Mouse (Mus musculus): ENCODE data around the gene Msh3. TPM values are rescaled to one million over a fixed set of nuclear protein-coding genes. Genes with fewer than 3 reads are reported as not detected.

Gene Msh3
- polyA plus RNA-seq, 1 experiment from 2014 or later: 32.7 TPM

- ATAC-seq (ENCODE audit: low FRiP score): no peak
- no peak overlapping the region for H3K4me3 ChIP-seq
- no peak overlapping the region for H3K4me2 ChIP-seq (replicated peaks)
- H3K27me3 ChIP-seq: no peaks in the 10 kb centered on the region
- 95% methylated on average over 9 of the region's 9 CpGs for WGBS
- H3K9ac ChIP-seq: no peak overlapping the region
- no peaks in the 10 kb centered on the region for H3K4me1 ChIP-seq
- H3K27ac ChIP-seq: no peak overlapping the region
- H3K9me3 ChIP-seq (replicated peaks): no peaks in the 10 kb centered on the region
- H3K36me3 ChIP-seq: 0 out of 2 replicates have a peak, but pooled peaks cover 6% of the 10 kb centered on the region
Measured at GRCm38 (mm10) chr13:92275292-92275691, 79.5 kb downstream of the Msh3 start.

GRCm38 (mm10) chr13:92274274-92275198, 80.3 kb downstream of the Msh3 start:
- H3K9me3 ChIP-seq (replicated peaks): no peaks in the 10 kb centered on the region
- H3K4me1 ChIP-seq: no peaks in the 10 kb centered on the region
- H3K9ac ChIP-seq: no peak overlapping the region
- WGBS: 86% methylated on average over 14 of the region's 14 CpGs
- ATAC-seq (ENCODE audit: low FRiP score): no peak
- no peak overlapping the region for H3K4me3 ChIP-seq
- H3K27ac ChIP-seq: no peak overlapping the region
- H3K27me3 ChIP-seq: no peaks in the 10 kb centered on the region
- H3K4me2 ChIP-seq (replicated peaks): no peak overlapping the region
- H3K36me3 ChIP-seq: 0 out of 2 replicates have a peak, but pooled peaks cover 6% of the 10 kb centered on the region

- H3K4me1 ChIP-seq: no peaks in the 10 kb centered on the region
- H3K4me2 ChIP-seq (replicated peaks): no peak overlapping the region
- WGBS: 80% methylated on average over 3 of the region's 3 CpGs
- H3K4me3 ChIP-seq: no peak overlapping the region
- no peak overlapping the region for H3K27ac ChIP-seq
- H3K9ac ChIP-seq: no peak overlapping the region
- peaks cover 8% of the 10 kb centered on the region; the same call in 1 of the 2 replicates for H3K36me3 ChIP-seq
- no peaks in the 10 kb centered on the region for H3K9me3 ChIP-seq (replicated peaks)
- ATAC-seq (ENCODE audit: low FRiP score): no peak
- H3K27me3 ChIP-seq: no peaks in the 10 kb centered on the region
Measured at GRCm38 (mm10) chr13:92267076-92267475, 87.7 kb downstream of the Msh3 start.

GRCm38 (mm10) chr13:92263566-92263965, 91.2 kb downstream of the Msh3 start:
- no peak overlapping the region for H3K9ac ChIP-seq
- no peak overlapping the region for H3K27ac ChIP-seq
- no peak overlapping the region for H3K4me2 ChIP-seq (replicated peaks)
- no peaks in the 10 kb centered on the region for H3K27me3 ChIP-seq
- H3K9me3 ChIP-seq (replicated peaks): no peaks in the 10 kb centered on the region
- H3K4me3 ChIP-seq: no peak overlapping the region
- no peaks in the 10 kb centered on the region for H3K4me1 ChIP-seq
- 90% methylated on average over 6 of the region's 6 CpGs for WGBS
- ATAC-seq (ENCODE audit: low FRiP score): no peak
- H3K36me3 ChIP-seq: peaks cover 8% of the 10 kb centered on the region; the same call in 1 of the 2 replicates

- no peak overlapping the region for H3K9ac ChIP-seq
- no peaks in the 10 kb centered on the region for H3K4me1 ChIP-seq
- H3K27me3 ChIP-seq: no peaks in the 10 kb centered on the region
- ATAC-seq (ENCODE audit: low FRiP score): no peak
- H3K27ac ChIP-seq: no peak overlapping the region
- peaks cover 8% of the 10 kb centered on the region; the same call in 1 of the 2 replicates for H3K36me3 ChIP-seq
- no peaks in the 10 kb centered on the region for H3K9me3 ChIP-seq (replicated peaks)
- no peak overlapping the region for H3K4me3 ChIP-seq
- 86% methylated on average over 5 of the region's 5 CpGs for WGBS
- H3K4me2 ChIP-seq (replicated peaks): no peak overlapping the region
Measured at GRCm38 (mm10) chr13:92261329-92261728, 93.5 kb downstream of the Msh3 start.

- no peak for ATAC-seq (ENCODE audit: low FRiP score)
- H3K36me3 ChIP-seq: peaks cover 8% of the 10 kb centered on the region; the same call in 1 of the 2 replicates
- no peak overlapping the region for H3K4me2 ChIP-seq (replicated peaks)
- no peaks in the 10 kb centered on the region for H3K27me3 ChIP-seq
- H3K9ac ChIP-seq: no peak overlapping the region
- no peak overlapping the region for H3K4me3 ChIP-seq
- 90% methylated on average over 3 of the region's 3 CpGs for WGBS
- H3K9me3 ChIP-seq (replicated peaks): no peaks in the 10 kb centered on the region
- H3K4me1 ChIP-seq: no peaks in the 10 kb centered on the region
- H3K27ac ChIP-seq: no peak overlapping the region
Measured at GRCm38 (mm10) chr13:92255480-92255879, 99.3 kb downstream of the Msh3 start.

- Histone ChIP-seq H3K4me3 (no peak overlapping the region), H3K9me3 (replicated peaks) (no peaks in the 10 kb centered on the region), H3K27me3 (no peaks in the 10 kb centered on the region), H3K4me1 (no peaks in the 10 kb centered on the region), H3K4me2 (replicated peaks) (no peak overlapping the region), H3K27ac (no peak overlapping the region), H3K36me3 (0 out of 2 replicates have a peak, but pooled peaks cover 12% of the 10 kb centered on the region), H3K9ac (no peak overlapping the region)
- ATAC-seq (ENCODE audit: low FRiP score): no peak
- WGBS: 94% methylated on average over 5 of the region's 5 CpGs
Measured at GRCm38 (mm10) chr13:92253850-92254249, 101.0 kb downstream of the Msh3 start.

- no peaks in the 10 kb centered on the region for H3K27me3 ChIP-seq
- peaks cover 12% of the 10 kb centered on the region; the same call in 1 of the 2 replicates for H3K36me3 ChIP-seq
- no peak for ATAC-seq (ENCODE audit: low FRiP score)
- H3K4me2 ChIP-seq (replicated peaks): no peak overlapping the region
- no peak overlapping the region for H3K9ac ChIP-seq
- H3K4me3 ChIP-seq: no peak overlapping the region
- H3K9me3 ChIP-seq (replicated peaks): no peaks in the 10 kb centered on the region
- no peak overlapping the region for H3K27ac ChIP-seq
- H3K4me1 ChIP-seq: no peaks in the 10 kb centered on the region
Measured at GRCm38 (mm10) chr13:92252331-92252730, 102.5 kb downstream of the Msh3 start.

- Histone ChIP-seq H3K4me1 (no peaks in the 10 kb centered on the region), H3K4me2 (replicated peaks) (no peak overlapping the region), H3K9ac (no peak overlapping the region), H3K4me3 (no peak overlapping the region), H3K27ac (no peak overlapping the region), H3K27me3 (no peaks in the 10 kb centered on the region), H3K36me3 (peaks cover 13% of the 10 kb centered on the region; the same call in 1 of the 2 replicates), H3K9me3 (replicated peaks) (no peaks in the 10 kb centered on the region)
- no peak for ATAC-seq (ENCODE audit: low FRiP score)
- WGBS: 90% methylated on average over 2 of the region's 2 CpGs
Measured at GRCm38 (mm10) chr13:92247576-92247975, 107.2 kb downstream of the Msh3 start.

- 91% methylated on average over 5 of the region's 5 CpGs for WGBS
- H3K4me2 ChIP-seq (replicated peaks): no peak overlapping the region
- no peaks in the 10 kb centered on the region for H3K4me1 ChIP-seq
- no peak overlapping the region for H3K27ac ChIP-seq
- no peak for ATAC-seq (ENCODE audit: low FRiP score)
- H3K27me3 ChIP-seq: no peaks in the 10 kb centered on the region
- H3K4me3 ChIP-seq: no peak overlapping the region
- peaks cover 12% of the 10 kb centered on the region; the same call in 1 of the 2 replicates for H3K36me3 ChIP-seq
- no peaks in the 10 kb centered on the region for H3K9me3 ChIP-seq (replicated peaks)
- H3K9ac ChIP-seq: no peak overlapping the region
Measured at GRCm38 (mm10) chr13:92246966-92247365, 107.8 kb downstream of the Msh3 start.

GRCm38 (mm10) chr13:92244731-92245130, 110.1 kb downstream of the Msh3 start:
- H3K9ac ChIP-seq: no peak overlapping the region
- no peaks in the 10 kb centered on the region for H3K4me1 ChIP-seq
- no peak overlapping the region for H3K4me3 ChIP-seq
- WGBS: 88% methylated on average over 2 of the region's 2 CpGs
- H3K27me3 ChIP-seq: no peaks in the 10 kb centered on the region
- H3K36me3 ChIP-seq: peaks cover 9% of the 10 kb centered on the region; the same call in 1 of the 2 replicates
- no peak for ATAC-seq (ENCODE audit: low FRiP score)
- H3K27ac ChIP-seq: no peak overlapping the region
- H3K9me3 ChIP-seq (replicated peaks): no peaks in the 10 kb centered on the region
- H3K4me2 ChIP-seq (replicated peaks): no peak overlapping the region

- WGBS: 73% methylated on average over 4 of the region's 4 CpGs
Measured at GRCm38 (mm10) chr13:92241426-92241825, 113.4 kb downstream of the Msh3 start.

More at GRCm38 (mm10) chr13:92241426-92241825, 113.4 kb downstream of the Msh3 start:
- Histone ChIP-seq H3K27ac (no peak overlapping the region), H3K9ac (no peak overlapping the region), H3K4me3 (no peak overlapping the region), H3K4me1 (no peaks in the 10 kb centered on the region), H3K9me3 (replicated peaks) (no peaks in the 10 kb centered on the region), H3K36me3 (peaks cover 8% of the 10 kb centered on the region; the same call in 1 of the 2 replicates), H3K4me2 (replicated peaks) (no peak overlapping the region), H3K27me3 (no peaks in the 10 kb centered on the region)
- ATAC-seq (ENCODE audit: low FRiP score): no peak

Measured in hindbrain, embryonic 12.5 days (tissue).